Mouse (Mus musculus) liver, adult 2 months (tissue): ENCODE measurements around the gene Prdm2. TPM values are rescaled to one million over a fixed set of nuclear protein-coding genes. Genes with fewer than 3 reads are reported as not detected.

ENCODE experiments used
- DNase-seq: peaks from one replicate; pipeline ENCODE4 v3.0.0-alpha.2; 2011; ENCODE audit warnings: low read depth, low spot score; ENCODE audit errors: extremely low read depth
- H3K27ac ChIP-seq: fragments of 200-500 bp; replicated peaks from 2 replicates; pipeline ENCODE4 v1.5.1; 2012; ENCODE audit warnings: low read depth, mild to moderate bottlenecking, control low read depth, inconsistent platforms, low read length; ENCODE audit not compliant: insufficient read depth
- H3K27me3 ChIP-seq: fragments of 200-500 bp; 2 replicates; pipeline ENCODE4 v1.6.1; 2012; ENCODE audit warnings: mild to moderate bottlenecking, moderate library complexity, low read length, inconsistent platforms; ENCODE audit not compliant: control insufficient read depth, insufficient read depth
- H3K36me3 ChIP-seq: fragments of 200-500 bp; 2 replicates; pipeline ENCODE4 v1.6.1; 2012; ENCODE audit warnings: low read length, inconsistent platforms; ENCODE audit not compliant: control insufficient read depth, insufficient read depth
- H3K4me1 ChIP-seq: fragments of 200-500 bp; 2 replicates; pipeline ENCODE4 v1.6.1; 2011; ENCODE audit warnings: low read length; ENCODE audit not compliant: control insufficient read depth, insufficient read depth
- H3K4me3 ChIP-seq: fragments of 200-500 bp; 2 replicates; pipeline ENCODE4 v1.5.1; 2011; ENCODE audit warnings: low read depth, mild to moderate bottlenecking, control low read depth, low read length, moderate library complexity; ENCODE audit not compliant: insufficient read depth
- H3K79me2 ChIP-seq: fragments of 200-500 bp; 2 replicates; pipeline ENCODE4 v1.6.1; 2012; ENCODE audit warnings: inconsistent platforms, mild to moderate bottlenecking, low read length, moderate library complexity; ENCODE audit not compliant: control insufficient read depth, insufficient read depth
- H3K9ac ChIP-seq: fragments of 200-500 bp; 2 replicates; pipeline ENCODE4 v1.6.1; 2012; ENCODE audit warnings: low read depth, mild to moderate bottlenecking, control low read depth, inconsistent platforms, low read length
- CTCF ChIP-seq: fragments of 200-500 bp; IDR thresholded peaks from 2 replicates; pipeline ENCODE4 v1.5.1; 2011; ENCODE audit warnings: low read depth, low read length, control low read depth
- POLR2A ChIP-seq: fragments of 200-500 bp; IDR thresholded peaks from 2 replicates; pipeline ENCODE4 v1.6.1; 2011; ENCODE audit warnings: low read length, control low read depth; ENCODE audit not compliant: insufficient read depth; ENCODE audit errors: extremely low read depth
- WGBS: fragments of 180-500 bp; shearing (Covaris S2); methylation state at CpG from one replicate; pipeline ENCODE4 v1.1.7; 2018; 5-methylcytosine and 5-hydroxymethylcytosine counted together
- polyA plus RNA-seq: library from polyadenylated mRNA; depleted of rRNA; stranded (reverse); fragments of >200 nt; gene quantifications from 2 replicates; pipeline ENCODE4 v1.2.3, GENCODE M21; 2012
- total RNA-seq: library from RNA; depleted of rRNA; stranded (reverse); fragments of >200 nt; gene quantifications from 2 replicates; pipeline ENCODE4 v1.2.3, GENCODE M21; 2014

Gene Prdm2
- total and polyA plus RNA-seq, 2 experiments: 6.9 to 7.9 TPM

GRCm38 (mm10) chr4:143129261-143129760 lies 83.5 kb downstream of the Prdm2 start:
- peaks cover 43% of the 10 kb centered on the region for H3K36me3 ChIP-seq
- 66% methylated on average over 4 of the region's 4 CpGs for WGBS
- TF ChIP-seq POLR2A (no peak), CTCF (no peak)

GRCm38 (mm10) chr4:143127171-143127570 lies 85.6 kb downstream of the Prdm2 start:
- Histone ChIP-seq H3K4me1 (no peaks in the 10 kb centered on the region), H3K27me3 (no peaks in the 10 kb centered on the region), H3K79me2 (peaks cover 8% of the 10 kb centered on the region), H3K9ac (no peak overlapping the region), H3K36me3 (peaks cover 27% of the 10 kb centered on the region), H3K4me3 (no peak overlapping the region), H3K27ac (no peak overlapping the region)
- TF ChIP-seq CTCF: no peak
- no peak for DNase-seq
- WGBS: 83% methylated on average over 5 of the region's 5 CpGs

More at GRCm38 (mm10) chr4:143129261-143129760, 83.5 kb downstream of the Prdm2 start:
- no peak overlapping the region for H3K9ac ChIP-seq
- no peak overlapping the region for H3K4me3 ChIP-seq
- H3K27me3 ChIP-seq: no peaks in the 10 kb centered on the region
- H3K4me1 ChIP-seq: no peaks in the 10 kb centered on the region
- peaks cover 15% of the 10 kb centered on the region for H3K79me2 ChIP-seq
- no peak overlapping the region for H3K27ac ChIP-seq
- no peak for DNase-seq

GRCm38 (mm10) chr4:143126476-143126875 lies 86.3 kb downstream of the Prdm2 start:
- Histone ChIP-seq H3K4me3 (no peak overlapping the region), H3K79me2 (peaks cover 8% of the 10 kb centered on the region), H3K36me3 (peaks cover 20% of the 10 kb centered on the region), H3K27ac (no peak overlapping the region), H3K9ac (no peak overlapping the region), H3K4me1 (no peaks in the 10 kb centered on the region), H3K27me3 (no peaks in the 10 kb centered on the region)
- no peak for DNase-seq
- WGBS: 96% methylated on average over 14 of the region's 14 CpGs
- TF ChIP-seq POLR2A (no peak), CTCF (no peak)

- Histone ChIP-seq H3K36me3 (peaks cover 11% of the 10 kb centered on the region), H3K9ac (no peak overlapping the region), H3K27ac (no peak overlapping the region), H3K4me1 (peaks cover 7% of the 10 kb centered on the region; the same call in 1 of the 2 replicates), H3K4me3 (no peak overlapping the region), H3K79me2 (peaks cover 8% of the 10 kb centered on the region), H3K27me3 (no peaks in the 10 kb centered on the region)
- no peak for DNase-seq
- TF ChIP-seq POLR2A (no peak), CTCF (no peak)
- 75% methylated on average over 6 of the region's 6 CpGs for WGBS
Measured at GRCm38 (mm10) chr4:143125290-143125689, 87.5 kb downstream of the Prdm2 start.

GRCm38 (mm10) chr4:143123043-143123442 lies 89.8 kb downstream of the Prdm2 start:
- no peak overlapping the region for H3K9ac ChIP-seq
- no peak overlapping the region for H3K4me3 ChIP-seq
- no peak overlapping the region for H3K27ac ChIP-seq
- H3K4me1 ChIP-seq: peaks cover 19% of the 10 kb centered on the region
- H3K79me2 ChIP-seq: peaks cover 9% of the 10 kb centered on the region; the same call in 1 of the 2 replicates
- H3K27me3 ChIP-seq: no peaks in the 10 kb centered on the region
- H3K36me3 ChIP-seq: peaks cover 3% of the 10 kb centered on the region; the same call in 1 of the 2 replicates
- DNase-seq: no peak
- no peak for TF ChIP-seq POLR2A
- TF ChIP-seq CTCF: no peak
- WGBS: 85% methylated on average over 10 of the region's 10 CpGs

GRCm38 (mm10) chr4:143121174-143121573 lies 91.6 kb downstream of the Prdm2 start:
- TF ChIP-seq CTCF (no peak), POLR2A (no peak)

More at GRCm38 (mm10) chr4:143121174-143121573, 91.6 kb downstream of the Prdm2 start:
- H3K4me3 ChIP-seq: no peak overlapping the region
- 61% methylated on average over 3 of the region's 3 CpGs for WGBS
- DNase-seq: no peak
- H3K27ac ChIP-seq: no peak overlapping the region
- H3K27me3 ChIP-seq: no peaks in the 10 kb centered on the region
- peaks cover 19% of the 10 kb centered on the region for H3K4me1 ChIP-seq
- H3K36me3 ChIP-seq: no peaks in the 10 kb centered on the region
- peaks cover 9% of the 10 kb centered on the region; the same call in 1 of the 2 replicates for H3K79me2 ChIP-seq
- H3K9ac ChIP-seq: no peak overlapping the region
